Mouse (Mus musculus) bone marrow, adult 2 months (tissue): ENCODE measurements at regions not wholly inside any gene's neighbourhood (a gene's known extent, or its start where the extent isn't known, plus 50 kb on each side); places are given as distances from the start of the nearest gene placed in this dataset.

Experiments used
- H3K27ac ChIP-seq: fragments of 200-500 bp; 2 replicates; pipeline ENCODE4 v1.5.1; 2012; ENCODE audit warnings: low read depth, mild to moderate bottlenecking, control low read depth, inconsistent platforms, low read length; ENCODE audit not compliant: control insufficient read depth, poor library complexity, insufficient read depth
- H3K4me1 ChIP-seq: fragments of 200-500 bp; 2 replicates; pipeline ENCODE4 v1.6.1; 2011; ENCODE audit warnings: low read length; ENCODE audit not compliant: control insufficient read depth, insufficient read depth
- H3K4me3 ChIP-seq: fragments of 200-500 bp; replicated peaks from 2 replicates; pipeline ENCODE3; 2011; ENCODE audit warnings: mild to moderate bottlenecking, low read depth, low read length, control low read depth; ENCODE audit not compliant: control insufficient read depth
- CTCF ChIP-seq: fragments of 200-500 bp; IDR thresholded peaks from 2 replicates; pipeline ENCODE4 v1.5.1; 2011; ENCODE audit warnings: low read length, control low read depth; ENCODE audit not compliant: control insufficient read depth, insufficient read depth
- POLR2A ChIP-seq: fragments of 200-500 bp; IDR thresholded peaks from 2 replicates; pipeline ENCODE4 v1.6.1; 2011; ENCODE audit warnings: low read depth, mild to moderate bottlenecking, control low read depth, low read length, borderline replicate concordance; ENCODE audit not compliant: control insufficient read depth
- WGBS: fragments of 180-500 bp; shearing (Covaris S2); methylation state at CpG from one replicate; pipeline ENCODE4 v1.1.7; 2018; 5-methylcytosine and 5-hydroxymethylcytosine counted together

- WGBS, result 81% methylated on average over 4 of the region's 4 CpGs
- no peak overlapping the region for H3K4me3 ChIP-seq
- TF ChIP-seq CTCF, result no peak
- no peak for TF ChIP-seq POLR2A
- no peaks in the 10 kb centered on the region for H3K4me1 ChIP-seq
- no peak overlapping the region for H3K27ac ChIP-seq
Measured at GRCm38 (mm10) chr8:87075921-87076320, 190.9 kb upstream of the N4bp1 start.

GRCm38 (mm10) chr8:87071224-87071623 lies 186.2 kb upstream of the N4bp1 start:
- Histone ChIP-seq H3K27ac (no peak overlapping the region), H3K4me1 (no peaks in the 10 kb centered on the region), H3K4me3 (no peak overlapping the region)
- TF ChIP-seq POLR2A, result no peak
- no peak for TF ChIP-seq CTCF

- TF ChIP-seq CTCF (no peak), POLR2A (no peak)
Measured at GRCm38 (mm10) chr8:87067106-87067505, 182.0 kb upstream of the N4bp1 start.

GRCm38 (mm10) chr8:87064768-87065167 lies 179.7 kb upstream of the N4bp1 start:
- 87% methylated on average over 9 of the region's 9 CpGs for WGBS
- Histone ChIP-seq H3K4me1 (no peaks in the 10 kb centered on the region), H3K27ac (no peak overlapping the region), H3K4me3 (no peak overlapping the region)
- TF ChIP-seq POLR2A, result no peak
- TF ChIP-seq CTCF, result no peak

More at GRCm38 (mm10) chr8:87067106-87067505, 182.0 kb upstream of the N4bp1 start:
- H3K4me1 ChIP-seq, result no peaks in the 10 kb centered on the region
- H3K27ac ChIP-seq, result no peak overlapping the region
- H3K4me3 ChIP-seq, result no peak overlapping the region

GRCm38 (mm10) chr8:87064250-87064747 lies 179.2 kb upstream of the N4bp1 start:
- WGBS, result 91% methylated on average over 12 of the region's 12 CpGs
- TF ChIP-seq CTCF, result no peak
- Histone ChIP-seq H3K4me3 (no peak overlapping the region), H3K4me1 (no peaks in the 10 kb centered on the region), H3K27ac (no peak overlapping the region)

- TF ChIP-seq CTCF, result no peak
- no peak for TF ChIP-seq POLR2A
- WGBS, result 74% methylated on average over 4 of the region's 4 CpGs
Measured at GRCm38 (mm10) chr8:87063588-87063987, 178.5 kb upstream of the N4bp1 start.

GRCm38 (mm10) chr8:87049746-87050145 lies 164.7 kb upstream of the N4bp1 start:
- H3K27ac ChIP-seq, result no peak overlapping the region
- no peak overlapping the region for H3K4me3 ChIP-seq
- TF ChIP-seq CTCF (no peak), POLR2A (no peak)
- H3K4me1 ChIP-seq, result no peaks in the 10 kb centered on the region
- WGBS, result 34% methylated on average over 3 of the region's 3 CpGs

More at GRCm38 (mm10) chr8:87063588-87063987, 178.5 kb upstream of the N4bp1 start:
- no peak overlapping the region for H3K27ac ChIP-seq
- H3K4me1 ChIP-seq, result no peaks in the 10 kb centered on the region
- H3K4me3 ChIP-seq, result no peak overlapping the region

- Histone ChIP-seq H3K4me1 (no peaks in the 10 kb centered on the region), H3K27ac (no peak overlapping the region), H3K4me3 (no peak overlapping the region)
- 79% methylated on average over 4 of the region's 4 CpGs for WGBS
- TF ChIP-seq POLR2A (no peak), CTCF (no peak)
Measured at GRCm38 (mm10) chr8:87049196-87049595, 164.1 kb upstream of the N4bp1 start.

- WGBS, result 29% methylated on average over 4 of the region's 4 CpGs
- H3K4me3 ChIP-seq, result no peak overlapping the region
- H3K27ac ChIP-seq, result no peak overlapping the region
- no peak for TF ChIP-seq POLR2A
- no peak for TF ChIP-seq CTCF
- no peaks in the 10 kb centered on the region for H3K4me1 ChIP-seq
Measured at GRCm38 (mm10) chr8:87046590-87046989, 161.5 kb upstream of the N4bp1 start.
